In the genomic region with DNA sequence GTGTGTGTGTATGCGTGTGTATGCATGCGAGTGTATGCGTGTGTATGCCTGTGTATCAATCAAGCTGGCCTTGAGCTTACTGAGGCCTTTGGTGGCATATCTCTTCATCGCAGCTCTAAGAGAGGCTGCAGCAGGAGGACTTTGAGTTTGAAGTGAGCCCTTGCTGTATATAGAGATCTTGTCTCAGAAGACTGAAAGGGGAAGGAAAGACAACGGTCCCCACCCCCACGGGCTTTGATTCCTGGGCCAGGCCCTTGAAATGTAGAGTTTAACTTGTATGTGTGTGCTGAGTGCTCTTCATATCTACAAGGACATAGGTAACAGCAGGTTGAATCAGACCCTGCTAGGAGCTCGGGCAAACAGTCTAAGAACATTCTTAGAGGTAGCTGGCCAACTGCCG, we compare ENCODE assay signal across 12 mouse cellular contexts. TPM values are rescaled to one million over a fixed set of nuclear protein-coding genes. Genes with fewer than 3 reads are reported as not detected.
DNase-seq lines count a peak whose midpoint lies in the region; ATAC-seq and TF ChIP-seq lines count a peak whose summit lies in the region.
"Had no signal": no experiment of that assay in that cellular context is flagged by ENCODE, and none has a peak within 500 bp of the region (broad histone marks: within the 10 kb centered on the region; RNA-seq: fewer than 3 reads in every experiment).

No protein-coding gene starts in this region.

- DNase-seq in spleen, adult 2 months (ENCODE audit: low read depth in 1 of 2, low spot score in 2 of 2): peak in 1 of 2 experiments; percentile 66
- no peak for DNase-seq in spleen, postnatal 14 days (ENCODE audit: low spot score in 2 of 2)
- peak; percentile 16 for DNase-seq in induced T-regulatory cell, adult 2 months (ENCODE audit: low read depth)
- peak; percentile 49 for DNase-seq in lung, postnatal 10 days
- peak; percentile 62 for DNase-seq in thymus, postnatal 14 days
- no peak for DNase-seq in left cerebral cortex, adult 9 months (ENCODE audit: low spot score in 2 of 2)
- DNase-seq in cerebellum, adult 11 months: no peak
- DNase-seq: cerebellum, postnatal 25 days; heart, postnatal 10 days; kidney, adult 8-10 months had no signal

- H3K9ac ChIP-seq in forebrain, embryonic 12.5 days: no peak overlapping the region

- no peak overlapping the region for H3K4me2 ChIP-seq in forebrain, embryonic 12.5 days

- no peak for TF ChIP-seq POLR2A in spleen, adult 2 months (IDR thresholded peaks at IDR 0.05; ENCODE audit: low read depth, low read length)

- no peak overlapping the region for H3K4me3 ChIP-seq in spleen, adult 2 months (ENCODE audit: extremely low read depth, insufficient read depth, insufficient read length)
- no peak overlapping the region for H3K4me3 ChIP-seq in forebrain, embryonic 12.5 days (replicated peaks)

- no peak for TF ChIP-seq CTCF in spleen, adult 2 months (IDR thresholded peaks at IDR 0.05; ENCODE audit: extremely low read depth, insufficient read depth, insufficient read length, insufficient replicate concordance)

- peaks cover 65% of the 10 kb centered on the region for H3K4me1 ChIP-seq in spleen, adult 2 months (ENCODE audit: control insufficient read depth, insufficient read depth, insufficient read length)
- peaks cover 49% of the 10 kb centered on the region for H3K4me1 ChIP-seq in forebrain, embryonic 12.5 days

- peak overlapping the region; percentile 64 for H3K27ac ChIP-seq in spleen, adult 2 months (ENCODE audit: insufficient read depth, low read length)
- H3K27ac ChIP-seq in forebrain, embryonic 12.5 days: no peak overlapping the region

- no peak for ATAC-seq in forebrain, embryonic 12.5 days (ENCODE audit: low FRiP score)

- H3K27me3 ChIP-seq in spleen, adult 2 months (ENCODE audit: control insufficient read depth, insufficient read depth, low read length): no peaks in the 10 kb centered on the region
- H3K27me3 ChIP-seq in forebrain, embryonic 12.5 days: no peaks in the 10 kb centered on the region
- H3K27me3 ChIP-seq: megakaryocyte, embryonic 14.5 days had no signal

- 23% methylated on average over 8 of the region's 8 CpGs for WGBS in spleen, adult 2 months
- WGBS in forebrain, embryonic 12.5 days: 86% methylated on average over 8 of the region's 8 CpGs

- peaks cover 26% of the 10 kb centered on the region for H3K36me3 ChIP-seq in spleen, adult 2 months (ENCODE audit: control insufficient read depth, insufficient read depth, low read length)
- H3K36me3 ChIP-seq in forebrain, embryonic 12.5 days (replicated peaks): peaks cover 25% of the 10 kb centered on the region

- H3K9me3 ChIP-seq in forebrain, embryonic 12.5 days: no peaks in the 10 kb centered on the region
- H3K9me3 ChIP-seq: megakaryocyte, embryonic 14.5 days had no signal

RNA-seq across cellular contexts. Expression of gene Psap, which starts 11.8 kb away (rescaled TPM):
- polyA plus RNA-seq in spleen, adult 2 months (2012; rRNA removed): 1,338 and 1,442 TPM in 2 replicates
- 86.9 and 90.5 TPM in 2 replicates for polyA plus RNA-seq in forebrain, embryonic 12.5 days (2016; fragmentation: Nextera tagmentation; extraction: Ambion mirVana)

RNA-seq across cellular contexts. Expression of gene Vsir, which starts 57.4 kb away (rescaled TPM):
- 155 TPM in 2 replicates for polyA plus RNA-seq in spleen, adult 2 months (2012; rRNA removed)
- polyA plus RNA-seq in forebrain, embryonic 12.5 days (2016; fragmentation: Nextera tagmentation; extraction: Ambion mirVana): 1.00 and 1.3 TPM in 2 replicates

Comparison
In these comparisons a context has a peak if more than half of its experiments do, and no peak if none do; other contexts are left out.
1. DNase-seq: peak in induced T-regulatory cell, adult 2 months (single experiment), lung, postnatal 10 days (single experiment) and thymus, postnatal 14 days (single experiment); none in spleen, postnatal 14 days (0 of 2), left cerebral cortex, adult 9 months (0 of 2) and cerebellum, adult 11 months (single experiment).
2. RNA of gene Psap, which starts 11.8 kb away (polyA plus RNA-seq): 1,338 to 1,442 TPM in spleen, adult 2 months; 86.9 to 90.5 TPM in forebrain, embryonic 12.5 days; every median in the first group is over 10 times any median in the second.
3. RNA of gene Vsir, which starts 57.4 kb away (polyA plus RNA-seq): 155 TPM in spleen, adult 2 months; 1.00 to 1.3 TPM in forebrain, embryonic 12.5 days; every median in the first group is over 10 times any median in the second.